Mouse (Mus musculus) heart, embryonic 13.5 days (tissue): Measurements from ENCODE around the gene Mzf1. TPM values are rescaled to one million over a fixed set of nuclear protein-coding genes. Genes with fewer than 3 reads are reported as not detected.
A peak's percentile ranks its signal among the peaks of the same experiment; 100 is the strongest.

ENCODE experiments used
- ATAC-seq: fragments of 200-750 bp; cut with Nextera tagmentation; 2 replicates; pipeline ENCODE4 v1.8.0; 2017; ENCODE audit warnings: moderate TSS enrichment; ENCODE audit not compliant: insufficient number of reproducible peaks, low FRiP score, low TSS enrichment; ENCODE audit errors: extremely low read depth
- H3K27ac ChIP-seq: fragments of 300-500 bp; sonication (generic); replicated peaks from 2 replicates; pipeline ENCODE4 v1.5.1; 2015; ENCODE audit warnings: moderate library complexity, mild to moderate bottlenecking, inconsistent platforms
- H3K27me3 ChIP-seq: fragments of 300-500 bp; sonication (generic); replicated peaks from 2 replicates; pipeline ENCODE4 v1.6.1; 2015; ENCODE audit warnings: mild to moderate bottlenecking, inconsistent platforms
- H3K36me3 ChIP-seq: fragments of 300-500 bp; sonication (generic); 2 replicates; pipeline ENCODE4 v1.6.1; 2015; ENCODE audit warnings: mild to moderate bottlenecking, inconsistent platforms
- H3K4me1 ChIP-seq: fragments of 300-500 bp; sonication (generic); 2 replicates; pipeline ENCODE4 v1.6.1; 2015; ENCODE audit warnings: inconsistent platforms
- H3K4me2 ChIP-seq: fragments of 300-500 bp; sonication (generic); 2 replicates; pipeline ENCODE4 v1.6.1; 2015; ENCODE audit warnings: inconsistent platforms, mild to moderate bottlenecking, moderate library complexity
- H3K4me3 ChIP-seq: fragments of 300-500 bp; sonication (generic); 2 replicates; pipeline ENCODE4 v1.5.1; 2015; ENCODE audit warnings: moderate library complexity, mild to moderate bottlenecking, inconsistent platforms
- H3K9ac ChIP-seq: fragments of 300-500 bp; sonication (generic); 2 replicates; pipeline ENCODE4 v1.6.1; 2015; ENCODE audit warnings: inconsistent platforms, mild to moderate bottlenecking, moderate library complexity
- H3K9me3 ChIP-seq: fragments of 300-500 bp; sonication (generic); 2 replicates; pipeline ENCODE4 v1.6.1; 2016; ENCODE audit warnings: inconsistent platforms
- WGBS: fragments of 180-500 bp; shearing (Covaris S2); methylation state at CpG from one replicate; pipeline ENCODE4 v1.1.7; 2015; ENCODE audit warnings: mixed read lengths; 5-methylcytosine and 5-hydroxymethylcytosine counted together
- polyA plus RNA-seq: library from polyadenylated mRNA; unstranded; fragments of >200 nt; fragmentation: Nextera tagmentation; extraction: Ambion mirVana; gene quantifications from 2 replicates; pipeline ENCODE4 v1.2.1, GENCODE M21; 2015

Mzf1 gene
- polyA plus RNA-seq, 1 experiment from 2014 or later, result 1.7 TPM

- no peak overlapping the region for H3K4me3 ChIP-seq
- H3K9ac ChIP-seq, result no peak overlapping the region
- peaks cover 6% of the 10 kb centered on the region for H3K4me1 ChIP-seq
- H3K9me3 ChIP-seq, result no peaks in the 10 kb centered on the region
- H3K27me3 ChIP-seq, result no peaks in the 10 kb centered on the region
- H3K4me2 ChIP-seq, result no peak overlapping the region
- 75% methylated on average over 1 of the region's 1 CpGs for WGBS
- no peaks in the 10 kb centered on the region for H3K36me3 ChIP-seq
- no peak for ATAC-seq
- no peak overlapping the region for H3K27ac ChIP-seq
Measured at GRCm38 (mm10) chr7:13015217-13015616, 39.3 kb downstream of the Mzf1 start.

- Histone ChIP-seq H3K27me3 (no peaks in the 10 kb centered on the region), H3K4me3 (no peak overlapping the region), H3K4me2 (no peak overlapping the region), H3K27ac (no peak overlapping the region), H3K36me3 (no peaks in the 10 kb centered on the region), H3K9ac (no peak overlapping the region), H3K4me1 (peaks cover 7% of the 10 kb centered on the region), H3K9me3 (no peaks in the 10 kb centered on the region)
- WGBS, result 26% methylated on average over 6 of the region's 6 CpGs
- ATAC-seq, result no peak
Measured at GRCm38 (mm10) chr7:13014275-13014839, 40.2 kb downstream of the Mzf1 start.

DNA sequence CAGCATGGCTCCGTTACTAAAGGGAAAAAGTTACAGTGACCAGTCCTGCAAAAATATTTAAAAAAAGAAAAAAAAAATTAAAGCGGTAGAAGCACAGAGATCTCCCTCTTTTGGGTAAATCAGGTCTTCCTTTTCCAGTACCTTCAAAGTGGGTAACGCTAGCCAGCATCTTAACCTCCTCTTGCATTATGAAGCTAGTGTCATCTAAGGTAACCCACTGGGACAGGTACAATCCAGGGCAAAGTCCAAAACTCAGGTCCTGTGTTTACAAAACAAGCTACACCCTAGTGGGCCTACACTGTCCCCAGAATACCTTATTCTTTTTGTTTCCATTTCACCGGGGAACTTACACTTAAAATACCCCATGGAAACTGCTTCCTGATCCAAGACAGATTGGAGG is 40.9 kb downstream of the Mzf1 start:
- Histone ChIP-seq H3K4me3 (no peak overlapping the region), H3K9ac (no peak overlapping the region), H3K4me1 (peaks cover 10% of the 10 kb centered on the region), H3K4me2 (no peak overlapping the region), H3K9me3 (no peaks in the 10 kb centered on the region), H3K27me3 (no peaks in the 10 kb centered on the region), H3K27ac (no peak overlapping the region), H3K36me3 (no peaks in the 10 kb centered on the region)
- whole genome bisulfite sequencing, result 54% methylated on average over 4 of the region's 4 CpGs
- ATAC-seq, result no peak

- ATAC-seq, result no peak; the same call in 1 of the 2 replicates
- Histone ChIP-seq H3K4me3 (peak within 1 kb of the TSS; percentile 64), H3K27ac (peak within 1 kb of the TSS; percentile 94), H3K9me3 (no peaks in the 10 kb centered on the region), H3K9ac (peak within 1 kb of the TSS; percentile 88), H3K4me1 (peaks cover 23% of the 10 kb centered on the region), H3K36me3 (peaks cover 30% of the 10 kb centered on the region), H3K4me2 (peak within 1 kb of the TSS; percentile 95), H3K27me3 (peaks cover 16% of the 10 kb centered on the region)
- 14% methylated on average over 26 of the region's 26 CpGs for WGBS
Measured at GRCm38 (mm10) chr7:13010005-13010908, 44.3 kb downstream of the Mzf1 start, which contains the start of gene Zbtb45. Gene Zbtb45 (minus strand): TSS chr7:13010034.

DNA sequence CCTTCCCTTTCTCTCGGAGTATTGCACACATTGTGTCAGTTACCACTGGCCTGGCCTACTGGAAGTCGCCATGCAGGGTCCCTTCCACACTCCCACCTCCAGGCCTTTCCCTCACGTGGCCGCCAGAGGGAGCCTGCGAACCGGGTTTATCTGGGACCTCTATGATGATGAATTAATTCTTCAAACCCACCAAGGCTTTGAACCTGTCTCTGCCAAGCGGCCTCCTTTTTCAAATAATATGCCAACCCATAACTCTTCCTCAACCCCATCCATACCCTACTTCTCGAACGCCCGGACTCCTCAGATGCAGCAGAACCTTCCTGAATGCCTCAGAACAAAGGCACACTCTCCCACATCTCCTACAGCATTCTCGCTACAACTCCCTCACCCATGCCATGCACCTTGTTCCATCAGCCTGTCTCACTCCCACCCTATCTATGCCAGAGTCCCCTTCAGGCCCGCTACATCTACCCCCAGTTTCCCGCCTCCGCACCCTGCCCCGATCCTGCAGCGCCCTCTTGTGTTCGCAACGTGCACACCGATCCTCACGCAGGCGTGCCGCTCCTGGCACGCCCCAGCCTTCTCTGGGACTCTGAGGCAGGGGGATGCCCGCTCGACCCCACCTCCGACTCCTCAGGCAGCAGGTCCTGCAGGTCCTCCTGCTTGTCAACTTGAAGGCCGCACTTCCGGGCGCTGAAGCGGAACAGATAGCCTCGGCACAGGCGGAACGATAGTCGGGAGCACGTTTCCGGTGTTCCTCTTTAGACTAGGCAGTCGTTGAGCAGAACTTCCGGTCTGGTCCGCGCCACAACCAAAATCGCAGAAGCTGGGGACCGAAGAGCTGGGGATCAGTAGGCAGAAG is 45.2 kb downstream of the Mzf1 start:
- no peaks in the 10 kb centered on the region for H3K9me3 ChIP-seq
- H3K36me3 ChIP-seq, result peaks cover 38% of the 10 kb centered on the region
- peak; percentile 80 for ATAC-seq
- peaks cover 23% of the 10 kb centered on the region for H3K4me1 ChIP-seq
- under 1% methylated on average over 42 of the region's 42 CpGs for WGBS
- peak overlapping the region; percentile 94 for H3K27ac ChIP-seq
- peak overlapping the region; percentile 88 for H3K9ac ChIP-seq
- peak overlapping the region; percentile 64 for H3K4me3 ChIP-seq
- H3K27me3 ChIP-seq, result peaks cover 16% of the 10 kb centered on the region
- peak overlapping the region; percentile 95 for H3K4me2 ChIP-seq

- Histone ChIP-seq H3K4me3 (no peak overlapping the region), H3K27me3 (peaks cover 16% of the 10 kb centered on the region), H3K36me3 (peaks cover 47% of the 10 kb centered on the region), H3K4me1 (peaks cover 23% of the 10 kb centered on the region), H3K27ac (no peak overlapping the region), H3K9ac (peak overlapping the region; percentile 59), H3K9me3 (no peaks in the 10 kb centered on the region), H3K4me2 (no peak overlapping the region)
- WGBS, result 37% methylated on average over 57 of the region's 57 CpGs
- no peak for ATAC-seq
Measured at GRCm38 (mm10) chr7:13007341-13008092, 47.0 kb downstream of the Mzf1 start.

DNA sequence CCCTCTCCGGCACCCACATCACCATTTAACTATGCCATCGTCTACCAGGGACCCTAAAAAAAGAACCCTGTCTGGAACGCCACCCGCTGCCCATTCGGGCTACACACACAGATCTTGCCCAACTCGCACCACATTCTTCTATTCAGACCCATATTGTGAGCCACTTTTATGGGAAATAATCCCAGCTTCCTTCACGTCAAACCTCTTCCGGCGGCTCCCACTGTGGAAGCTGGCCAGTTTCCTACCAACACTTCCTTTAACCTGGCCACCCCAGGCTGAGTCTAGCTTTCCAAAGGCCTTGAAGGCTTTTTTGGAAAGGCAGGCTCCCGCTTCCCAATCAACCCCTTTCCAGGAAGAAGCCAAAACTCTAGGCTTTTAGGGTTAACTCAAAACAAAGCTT is 48.0 kb downstream of the Mzf1 start:
- Histone ChIP-seq H3K4me2 (no peak overlapping the region), H3K36me3 (peaks cover 47% of the 10 kb centered on the region), H3K9ac (no peak overlapping the region), H3K9me3 (no peaks in the 10 kb centered on the region), H3K27me3 (peaks cover 16% of the 10 kb centered on the region), H3K27ac (no peak overlapping the region), H3K4me1 (peaks cover 23% of the 10 kb centered on the region), H3K4me3 (no peak overlapping the region)
- WGBS, result 87% methylated on average over 10 of the region's 10 CpGs
- no peak for ATAC-seq

DNA sequence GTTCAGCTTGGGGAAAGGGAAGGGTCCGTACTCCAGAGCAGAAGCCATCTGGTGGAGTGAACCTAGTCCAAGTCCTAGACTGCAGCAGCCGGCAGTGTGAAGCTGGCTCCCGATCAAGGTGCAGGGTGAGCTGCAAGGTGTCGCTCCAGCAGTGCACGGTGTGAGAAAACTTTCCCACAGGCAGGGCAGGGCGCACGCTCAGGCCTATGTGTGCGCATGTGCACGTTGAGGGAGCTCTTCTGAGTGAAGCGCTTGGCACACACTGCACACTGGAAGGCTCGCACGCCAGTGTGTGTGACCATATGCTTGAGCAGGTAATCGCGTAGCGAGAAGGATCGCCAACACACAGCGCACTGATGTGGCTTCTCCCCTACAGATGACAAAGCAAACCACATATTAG is 48.6 kb downstream of the Mzf1 start:
- WGBS, result 84% methylated on average over 17 of the region's 17 CpGs

DNA sequence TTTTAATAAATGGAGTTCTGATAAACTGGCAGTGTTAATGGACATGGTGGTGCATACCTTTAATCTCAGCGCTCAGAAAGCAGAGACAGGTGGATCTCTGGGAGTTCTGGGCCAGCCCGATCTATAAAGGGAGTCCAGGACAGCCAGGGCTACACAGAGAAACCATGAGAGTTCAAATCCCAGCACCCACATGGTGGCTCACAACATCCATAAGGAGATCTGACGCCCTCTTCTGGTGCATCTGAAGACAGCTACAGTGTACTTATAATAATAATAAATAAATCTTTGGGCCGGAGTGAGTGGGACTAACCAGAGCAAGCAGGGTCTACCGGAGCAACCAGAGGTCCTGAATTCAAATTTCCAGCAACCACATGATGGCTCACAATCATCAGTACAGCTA is 51.2 kb downstream of the Mzf1 start:
- no peaks in the 10 kb centered on the region for H3K9me3 ChIP-seq
- no peak overlapping the region for H3K27ac ChIP-seq
- H3K4me2 ChIP-seq, result no peak overlapping the region
- H3K4me3 ChIP-seq, result no peak overlapping the region
- H3K27me3 ChIP-seq, result peaks cover 16% of the 10 kb centered on the region
- 70% methylated on average over 5 of the region's 5 CpGs for WGBS
- peaks cover 46% of the 10 kb centered on the region for H3K36me3 ChIP-seq
- H3K4me1 ChIP-seq, result peaks cover 10% of the 10 kb centered on the region; the same call in 1 of the 2 replicates
- ATAC-seq, result no peak
- H3K9ac ChIP-seq, result no peak overlapping the region

More for the DNA sequence above, 48.6 kb downstream of the Mzf1 start:
- H3K4me2 ChIP-seq, result no peak overlapping the region
- no peak overlapping the region for H3K4me3 ChIP-seq
- H3K9me3 ChIP-seq, result no peaks in the 10 kb centered on the region
- H3K27me3 ChIP-seq, result peaks cover 16% of the 10 kb centered on the region
- H3K9ac ChIP-seq, result no peak overlapping the region
- H3K4me1 ChIP-seq, result peaks cover 23% of the 10 kb centered on the region
- no peak for ATAC-seq
- peaks cover 47% of the 10 kb centered on the region for H3K36me3 ChIP-seq
- no peak overlapping the region for H3K27ac ChIP-seq

DNA sequence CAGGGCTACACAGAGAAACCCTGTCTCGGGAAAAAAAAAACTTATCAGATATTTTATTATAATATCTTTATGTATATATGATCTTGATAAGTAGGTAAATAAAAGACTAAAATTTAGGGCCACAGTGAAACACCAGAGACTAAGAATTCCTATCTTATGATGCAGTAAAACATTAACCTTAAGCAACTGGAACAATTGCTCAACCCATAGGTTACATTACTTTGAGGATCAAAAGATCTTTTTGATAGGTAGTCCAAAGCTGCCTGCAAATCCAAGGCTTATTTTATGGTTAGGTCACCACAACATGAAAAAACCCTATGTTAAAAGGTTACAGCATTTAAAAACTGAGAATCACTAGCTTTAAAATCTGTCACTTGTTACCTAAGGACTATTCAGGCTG is 53.0 kb downstream of the Mzf1 start:
- Histone ChIP-seq H3K4me3 (no peak overlapping the region), H3K4me2 (no peak overlapping the region)
- ATAC-seq, result no peak

More for the DNA sequence above, 53.0 kb downstream of the Mzf1 start:
- H3K27me3 ChIP-seq, result no peaks in the 10 kb centered on the region
- H3K9ac ChIP-seq, result no peak overlapping the region
- peaks cover 28% of the 10 kb centered on the region for H3K36me3 ChIP-seq
- WGBS, result 63% methylated on average over 1 of the region's 1 CpGs
- no peaks in the 10 kb centered on the region for H3K4me1 ChIP-seq
- H3K27ac ChIP-seq, result no peak overlapping the region
- H3K9me3 ChIP-seq, result no peaks in the 10 kb centered on the region
